Mouse (Mus musculus) lung, postnatal 0 days (tissue): ENCODE data around the gene Aqp11. TPM values are rescaled to one million over a fixed set of nuclear protein-coding genes. Genes with fewer than 3 reads are reported as not detected.
A peak's percentile ranks its signal among the peaks of the same experiment; 100 is the strongest.

Experiments
- ATAC-seq: fragments of 200-750 bp; cut with Nextera tagmentation; 2 replicates; pipeline ENCODE4 v1.8.0; 2017; ENCODE audit warnings: moderate library complexity
- DNase-seq: peaks from one replicate; pipeline ENCODE4 v3.0.0-alpha.2; 2016; ENCODE audit warnings: low spot score
- H3K27ac ChIP-seq: fragments of 300-500 bp; sonication (generic); 2 replicates; pipeline ENCODE4 v1.5.1; 2014; ENCODE audit warnings: antibody characterized with exemption, mild to moderate bottlenecking, low read length, mixed read lengths
- H3K27me3 ChIP-seq: fragments of 300-500 bp; sonication (generic); replicated peaks from 2 replicates; pipeline ENCODE4 v1.6.1; 2014; ENCODE audit warnings: low read length, mixed read lengths; ENCODE audit not compliant: insufficient read depth
- H3K36me3 ChIP-seq: fragments of 300-500 bp; sonication (generic); 2 replicates; pipeline ENCODE4 v1.6.1; 2014; ENCODE audit warnings: low read length, mixed read lengths; ENCODE audit not compliant: insufficient read depth
- H3K4me1 ChIP-seq: fragments of 300-500 bp; sonication (generic); 2 replicates; pipeline ENCODE4 v1.6.1; 2014; ENCODE audit warnings: antibody characterized with exemption, low read depth, low read length, mixed read lengths; ENCODE audit not compliant: insufficient read depth
- H3K4me2 ChIP-seq: fragments of 300-500 bp; sonication (generic); replicated peaks from 2 replicates; pipeline ENCODE4 v1.6.1; 2014; ENCODE audit warnings: low read depth, mild to moderate bottlenecking, low read length, moderate library complexity, mixed read lengths
- H3K4me3 ChIP-seq: fragments of 300-500 bp; sonication (generic); 2 replicates; pipeline ENCODE4 v1.5.1; 2014; ENCODE audit warnings: low read depth, low read length
- H3K9ac ChIP-seq: fragments of 300-500 bp; sonication (generic); replicated peaks from 2 replicates; pipeline ENCODE4 v1.6.1; 2014; ENCODE audit warnings: low read depth, mild to moderate bottlenecking
- H3K9me3 ChIP-seq: fragments of 300-500 bp; sonication (generic); 2 replicates; pipeline ENCODE4 v1.6.1; 2016; ENCODE audit warnings: low read length, mixed read lengths
- CTCF ChIP-seq: IDR thresholded peaks from 2 replicates; pipeline ENCODE4 v1.5.1; 2016; ENCODE audit warnings: antibody characterized with exemption, mild to moderate bottlenecking
- EP300 ChIP-seq: IDR thresholded peaks from 2 replicates; pipeline ENCODE4 v1.6.1; 2016; ENCODE audit warnings: antibody characterized with exemption, mild to moderate bottlenecking, control low read depth
- WGBS: fragments of 180-500 bp; shearing (Covaris S2); extraction: QIAGEN DNeasy Blood & Tissue Kit; methylation state at CpG from one replicate; pipeline ENCODE4 v1.1.7; 2014; 5-methylcytosine and 5-hydroxymethylcytosine counted together
- polyA plus RNA-seq: library from polyadenylated mRNA; unstranded; fragments of >200 nt; fragmentation: Nextera tagmentation; extraction: Ambion mirVana; gene quantifications from 2 replicates; pipeline ENCODE4 v1.2.1, GENCODE M21; 2015

Gene Aqp11
- polyA plus RNA-seq, 1 experiment from 2014 or later = 4.2 TPM

DNA sequence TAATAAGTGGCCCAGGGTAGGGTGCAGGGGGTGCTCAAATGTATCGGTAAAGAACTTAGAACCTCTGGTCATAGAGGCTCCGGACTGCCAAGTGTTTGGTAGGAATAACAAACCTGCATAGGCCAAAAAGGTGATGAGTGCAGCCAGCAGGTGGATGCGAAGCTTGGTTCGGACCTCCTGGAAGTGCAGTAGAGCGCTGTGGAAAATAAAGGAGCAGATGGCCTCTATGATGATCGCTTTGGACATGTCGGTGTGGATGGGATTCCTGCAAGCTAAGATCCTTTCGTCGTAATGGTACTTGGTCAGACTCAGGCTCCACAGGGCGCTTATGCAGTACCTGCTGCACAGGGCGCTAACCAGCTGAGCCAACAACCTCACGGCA is 842 bp downstream of the Aqp11 start:
- DNase-seq = no peak
- no peaks in the 10 kb centered on the region for H3K36me3 ChIP-seq
- peak overlapping the region; percentile 98 for H3K4me2 ChIP-seq
- WGBS = 10% methylated on average over 12 of the region's 12 CpGs
- H3K27ac ChIP-seq = no peak overlapping the region
- H3K9me3 ChIP-seq = no peaks in the 10 kb centered on the region
- TF ChIP-seq CTCF (no peak), EP300 (no peak)
- ATAC-seq = no peak
- H3K27me3 ChIP-seq = no peaks in the 10 kb centered on the region
- H3K9ac ChIP-seq = peak overlapping the region; percentile 41; the same call in 1 of the 2 replicates
- H3K4me1 ChIP-seq = peaks cover 10% of the 10 kb centered on the region; the same call in 1 of the 2 replicates
- H3K4me3 ChIP-seq = peak overlapping the region; percentile 59

DNA sequence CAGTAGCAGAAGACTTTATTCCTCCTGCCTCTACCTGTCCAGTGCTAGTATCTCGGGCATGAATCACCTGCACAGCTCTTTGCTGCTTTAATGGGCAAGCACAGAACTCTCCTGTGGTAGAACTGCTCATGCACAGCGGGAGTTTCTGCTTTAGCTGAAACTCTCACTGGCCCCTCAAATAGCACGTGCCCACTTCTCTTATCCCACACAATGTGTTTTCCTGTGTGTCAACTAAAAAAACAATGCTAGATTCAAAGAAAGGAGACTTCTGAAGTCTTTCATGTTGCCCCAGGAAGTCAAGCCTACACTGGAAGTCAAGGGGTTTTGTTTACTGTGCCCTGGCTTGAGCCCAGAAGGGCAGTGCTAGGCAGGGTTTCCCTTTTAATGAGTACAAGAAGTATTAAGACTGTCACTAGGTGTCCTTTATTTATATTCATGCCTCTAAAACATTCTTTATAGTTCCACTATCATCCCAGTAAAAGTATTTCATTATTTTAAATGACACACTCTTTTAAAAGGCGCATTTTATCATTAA is 2.1 kb downstream of the Aqp11 start:
- Histone ChIP-seq H3K9me3 (no peaks in the 10 kb centered on the region), H3K27me3 (no peaks in the 10 kb centered on the region), H3K4me1 (peaks cover 10% of the 10 kb centered on the region; the same call in 1 of the 2 replicates), H3K27ac (no peak overlapping the region), H3K4me2 (no peak overlapping the region), H3K36me3 (no peaks in the 10 kb centered on the region), H3K4me3 (no peak overlapping the region), H3K9ac (no peak overlapping the region)
- 41% methylated on average over 4 of the region's 4 CpGs for WGBS
- DNase-seq = peak; percentile 40
- TF ChIP-seq CTCF = no peak
- TF ChIP-seq EP300 = 0 out of 2 replicates have a peak, but pooled peaks have one; percentile 24
- no peak for ATAC-seq

DNA sequence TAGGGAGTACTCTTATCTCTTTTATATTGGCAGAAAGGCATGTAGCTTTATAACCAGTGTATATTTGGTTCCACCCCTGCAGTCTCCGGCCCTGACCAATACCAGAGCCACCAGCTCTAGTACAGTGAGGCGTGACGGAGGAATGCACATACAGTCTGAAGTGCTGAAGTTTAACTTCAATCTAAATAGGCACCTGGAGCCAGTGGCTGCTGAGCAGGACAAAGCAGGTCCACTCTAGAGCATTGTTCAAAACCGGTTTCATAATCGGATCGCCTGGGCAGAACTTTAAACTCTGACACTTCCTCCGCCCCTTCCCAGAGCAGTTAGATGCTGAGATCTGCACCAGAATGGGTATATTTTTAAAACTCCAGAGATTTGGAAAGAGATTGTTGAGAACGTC is 3.1 kb downstream of the Aqp11 start:
- DNase-seq = peak; percentile 42
- H3K9ac ChIP-seq = no peak overlapping the region

DNA sequence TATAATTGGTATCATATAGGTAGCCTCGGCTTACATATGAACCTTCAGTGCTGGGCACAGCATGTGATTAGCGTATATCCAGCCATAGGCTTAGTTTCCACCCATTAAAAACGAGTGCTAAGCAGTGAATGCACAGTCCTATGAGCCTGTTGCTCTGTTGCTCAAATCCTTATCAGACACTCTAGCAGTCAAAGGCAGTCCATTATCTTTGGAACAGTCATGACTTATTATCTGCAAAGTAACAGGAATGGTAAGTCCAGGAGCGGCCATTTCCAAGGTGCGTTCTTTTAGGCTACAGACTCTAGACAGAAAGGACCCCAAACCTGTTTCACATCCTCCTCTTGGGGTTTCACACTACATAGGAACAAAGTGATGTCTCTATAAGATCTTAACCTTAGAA is 4.5 kb downstream of the Aqp11 start:
- H3K36me3 ChIP-seq = no peaks in the 10 kb centered on the region
- H3K4me1 ChIP-seq = peaks cover 10% of the 10 kb centered on the region; the same call in 1 of the 2 replicates
- no peak overlapping the region for H3K27ac ChIP-seq
- H3K9me3 ChIP-seq = no peaks in the 10 kb centered on the region
- TF ChIP-seq CTCF = no peak
- TF ChIP-seq EP300 = no peak
- H3K27me3 ChIP-seq = no peaks in the 10 kb centered on the region
- H3K9ac ChIP-seq = no peak overlapping the region
- H3K4me2 ChIP-seq = no peak overlapping the region
- no peak for ATAC-seq
- WGBS = 84% methylated on average over 5 of the region's 5 CpGs
- H3K4me3 ChIP-seq = no peak overlapping the region
- DNase-seq = no peak

More for the DNA sequence above, 3.1 kb downstream of the Aqp11 start:
- no peaks in the 10 kb centered on the region for H3K27me3 ChIP-seq
- H3K4me2 ChIP-seq = no peak overlapping the region
- H3K4me3 ChIP-seq = no peak overlapping the region
- peak; percentile 40 for ATAC-seq
- H3K36me3 ChIP-seq = no peaks in the 10 kb centered on the region
- no peak overlapping the region for H3K27ac ChIP-seq
- peaks cover 10% of the 10 kb centered on the region; the same call in 1 of the 2 replicates for H3K4me1 ChIP-seq
- 60% methylated on average over 8 of the region's 8 CpGs for WGBS
- no peaks in the 10 kb centered on the region for H3K9me3 ChIP-seq
- no peak for TF ChIP-seq EP300
- TF ChIP-seq CTCF = no peak

DNA sequence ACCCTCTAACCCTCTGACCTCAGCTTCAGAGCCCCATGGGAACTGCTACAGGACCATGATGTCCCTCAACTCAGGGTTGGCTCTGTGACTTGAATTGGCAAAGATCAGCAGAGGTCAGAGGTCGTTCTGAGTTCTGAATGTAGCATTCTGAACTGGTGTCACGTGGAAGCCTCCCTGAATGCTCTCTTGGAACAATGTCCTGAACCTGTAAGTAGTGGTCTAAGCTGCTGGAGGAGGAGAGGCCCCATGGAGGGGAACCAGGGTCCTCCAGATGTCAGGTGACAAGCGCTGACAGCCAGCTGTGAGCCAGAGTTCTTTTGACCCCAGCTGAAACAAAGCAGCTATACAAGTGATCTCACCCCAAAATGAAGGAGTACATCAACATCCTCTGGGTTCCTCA is 7.7 kb downstream of the Aqp11 start:
- no peak overlapping the region for H3K9ac ChIP-seq
- WGBS = 74% methylated on average over 3 of the region's 3 CpGs
- H3K4me1 ChIP-seq = no peaks in the 10 kb centered on the region
- no peaks in the 10 kb centered on the region for H3K36me3 ChIP-seq
- no peak for ATAC-seq
- no peak overlapping the region for H3K27ac ChIP-seq
- no peaks in the 10 kb centered on the region for H3K27me3 ChIP-seq
- no peak for TF ChIP-seq CTCF
- TF ChIP-seq EP300 = no peak
- no peak for DNase-seq
- no peaks in the 10 kb centered on the region for H3K9me3 ChIP-seq
- H3K4me2 ChIP-seq = no peak overlapping the region
- no peak overlapping the region for H3K4me3 ChIP-seq

DNA sequence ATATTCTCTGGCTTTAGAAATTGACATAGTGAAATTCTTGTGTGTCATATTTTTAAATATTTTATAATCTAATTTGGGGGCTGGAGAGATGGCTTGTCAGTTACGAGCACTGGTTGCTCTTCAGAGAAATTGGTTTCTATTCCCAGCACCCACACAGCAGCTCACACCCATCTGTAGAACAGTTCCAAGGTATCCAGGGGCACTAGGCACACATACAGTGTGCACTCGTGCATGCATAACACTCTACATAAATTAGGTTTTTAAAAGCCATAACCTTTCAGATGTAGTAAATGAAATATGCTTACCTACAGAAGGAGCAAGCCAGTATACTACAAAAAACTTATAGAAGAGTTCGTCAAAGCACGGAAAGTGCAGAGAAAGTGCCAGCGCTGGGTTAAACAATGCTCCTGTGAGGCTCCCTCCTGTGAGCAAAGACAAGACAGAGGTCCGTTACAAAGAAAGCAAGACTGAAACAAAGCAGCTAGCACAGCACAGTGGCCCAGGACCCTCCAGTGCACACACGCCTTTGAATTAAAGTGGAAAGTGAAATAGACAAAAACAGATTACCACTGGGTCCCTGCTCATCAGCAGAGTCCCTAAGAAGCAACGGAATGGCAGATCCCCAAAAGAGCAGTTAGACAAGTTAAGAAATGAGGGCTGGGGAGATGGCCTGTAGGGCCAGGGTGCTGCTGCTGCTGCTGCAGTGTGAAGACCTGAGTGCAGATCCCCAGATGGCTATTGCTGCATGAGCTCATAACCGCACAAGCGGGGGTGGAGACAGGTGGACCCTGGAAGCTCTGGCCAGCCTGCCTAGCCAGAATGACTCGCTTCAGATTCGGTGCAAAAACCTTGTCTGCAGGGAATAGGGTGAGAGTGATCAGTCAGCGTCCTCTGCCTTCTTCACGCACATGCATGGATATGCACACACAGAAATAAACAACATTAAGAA is 9.1 kb downstream of the Aqp11 start:
- Histone ChIP-seq H3K4me1 (no peaks in the 10 kb centered on the region), H3K9me3 (no peaks in the 10 kb centered on the region), H3K4me2 (no peak overlapping the region), H3K9ac (no peak overlapping the region), H3K4me3 (no peak overlapping the region), H3K36me3 (no peaks in the 10 kb centered on the region), H3K27ac (no peak overlapping the region), H3K27me3 (no peaks in the 10 kb centered on the region)
- whole genome bisulfite sequencing = 74% methylated on average over 14 of the region's 14 CpGs
- no peak for ATAC-seq
- no peak for DNase-seq
- TF ChIP-seq CTCF (no peak), EP300 (no peak)
